10 mouse cellular contexts compared by ENCODE assay signal in genomic region chr9:35030823-35031222, GRCm38 (mm10).
DNase-seq lines count a peak whose midpoint lies in the region; TF ChIP-seq lines count a peak whose summit lies in the region.
"Had no signal": no experiment of that assay in that cellular context is flagged by ENCODE, and none has a peak within 500 bp of the region (broad histone marks: within the 10 kb centered on the region; RNA-seq: fewer than 3 reads in every experiment).

No protein-coding gene starts in this region.

- no peak overlapping the region for H3K4me3 ChIP-seq in kidney, adult 2 months (ENCODE audit: insufficient read depth, low read depth, low read length)
- H3K4me3 ChIP-seq: limb, embryonic 15.5 days; neural tube, embryonic 12.5 days had no signal

- H3K27ac ChIP-seq in kidney, adult 2 months (ENCODE audit: insufficient read depth, low read depth, low read length), result no peak overlapping the region
- H3K27ac ChIP-seq: limb, embryonic 15.5 days; neural tube, embryonic 12.5 days had no signal

- WGBS in kidney, adult 2 months, result 54% methylated on average over 5 of the region's 5 CpGs

- H3K4me1 ChIP-seq in kidney, adult 2 months (ENCODE audit: control insufficient read depth, insufficient read depth, low read length), result peaks cover 3% of the 10 kb centered on the region; the same call in 1 of the 2 replicates
- H3K4me1 ChIP-seq: neural tube, embryonic 12.5 days had no signal

- TF ChIP-seq POLR2A in kidney, adult 2 months (IDR thresholded peaks at IDR 0.05; ENCODE audit: low read depth, low read length), result no peak

- no peaks in the 10 kb centered on the region for H3K36me3 ChIP-seq in kidney, adult 2 months (ENCODE audit: control insufficient read depth, insufficient read depth, low read length)
- H3K36me3 ChIP-seq: limb, embryonic 15.5 days; neural tube, embryonic 12.5 days had no signal

- H3K27me3 ChIP-seq in kidney, adult 2 months (replicated peaks; ENCODE audit: control insufficient read depth, insufficient read depth, low read length), result no peaks in the 10 kb centered on the region
- H3K27me3 ChIP-seq: limb, embryonic 15.5 days had no signal

- DNase-seq in adrenal gland, adult (ENCODE audit: inconsistent age in 2 of 2, low spot score in 1 of 2), result peak; percentile 72 to 91
- DNase-seq in adrenal gland, postnatal 4 days (ENCODE audit: low spot score in 2 of 2), result no peak
- peak; percentile 55 for DNase-seq in kidney, adult 2 months
- no peak for DNase-seq in kidney, adult 18-20 months
- peak; percentile 47 for DNase-seq in urinary bladder, postnatal 14 days (ENCODE audit: low spot score)
- DNase-seq in urinary bladder, postnatal 10 days (ENCODE audit: low spot score), result no peak
- DNase-seq in thymus, postnatal 0 days (ENCODE audit: low spot score), result no peak
- DNase-seq in spleen, postnatal 10 days (ENCODE audit: low spot score in 2 of 2), result no peak

- TF ChIP-seq CTCF in kidney, adult 2 months (conservative IDR thresholded peaks at IDR 0.05; ENCODE audit: insufficient read depth, insufficient read length, low read depth, low read length), result peak; percentile 68

Comparison
In these comparisons a context has a peak if more than half of its experiments do, and no peak if none do; other contexts are left out.
1. DNase-seq: peak in adrenal gland, adult (2 of 2), kidney, adult 2 months (single experiment) and urinary bladder, postnatal 14 days (single experiment); none in adrenal gland, postnatal 4 days (0 of 2), kidney, adult 18-20 months (single experiment), urinary bladder, postnatal 10 days (single experiment), thymus, postnatal 0 days (single experiment) and spleen, postnatal 10 days (0 of 2).